Mouse (Mus musculus) left cerebral cortex, adult 18-20 months (tissue): Measurements from ENCODE around the gene Shb. TPM values are rescaled to one million over a fixed set of nuclear protein-coding genes. Genes with fewer than 3 reads are reported as not detected.

Experiments
- DNase-seq, 2 experiments: peaks; one replicate each; pipeline ENCODE4 v3.0.0; 2021 to 2022; ENCODE audit warnings: low spot score in 2 of 2, mixed read lengths in 1 of 2
- total RNA-seq, 2 experiments: library from RNA; stranded (reverse); gene quantifications; 2 replicates each; pipeline ENCODE4 v1.2.3; 2021

The Shb gene
- total RNA-seq, 2 experiments from 2014 or later = 8.3 to 12.9 TPM

GRCm38 (mm10) chr4:45426724-45427457 lies 105.4 kb downstream of the Shb start:
- no peak for DNase-seq

DNA sequence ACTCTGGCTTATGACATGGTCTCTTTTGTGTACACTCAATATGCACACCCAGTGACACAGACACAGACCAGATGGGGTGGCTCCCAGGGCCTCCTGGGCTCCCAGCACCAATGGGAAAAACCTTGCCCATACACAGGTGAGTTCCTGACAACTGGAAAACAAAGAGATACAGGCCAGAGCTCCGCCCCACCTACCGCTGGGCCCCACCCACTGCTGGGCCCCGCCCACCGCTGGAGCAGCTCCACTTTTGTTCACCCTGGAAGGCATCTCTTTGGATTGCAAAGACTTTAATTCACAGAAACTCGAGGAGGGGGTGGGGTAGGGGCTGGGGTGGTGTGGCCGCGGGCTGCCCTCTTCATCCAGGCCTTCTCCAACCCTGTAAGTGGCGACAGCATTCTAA lies 108.9 kb downstream of the Shb start:
- DNase-seq = no peak

DNA sequence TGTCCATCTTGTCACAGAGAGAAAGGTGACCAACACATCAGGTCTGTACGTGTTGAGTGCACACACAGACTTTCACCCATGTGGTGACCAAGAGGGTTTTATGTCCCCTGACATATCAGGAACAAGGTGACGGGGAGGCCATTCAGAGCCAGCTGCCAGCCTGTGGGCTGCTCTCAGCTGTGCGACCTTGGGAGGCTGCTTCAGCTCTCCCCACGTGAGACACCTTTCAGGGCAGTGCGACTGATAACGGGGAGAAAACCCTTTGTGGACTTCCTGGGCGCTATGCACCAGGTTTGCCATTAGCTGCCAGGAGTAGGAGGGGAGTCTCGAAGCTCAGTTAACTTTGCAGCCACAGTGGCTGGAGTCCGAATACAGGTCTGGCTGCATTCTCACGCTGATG lies 109.6 kb downstream of the Shb start:
- no peak for DNase-seq

GRCm38 (mm10) chr4:45421519-45422260 lies 110.6 kb downstream of the Shb start:
- no peak for DNase-seq

DNA sequence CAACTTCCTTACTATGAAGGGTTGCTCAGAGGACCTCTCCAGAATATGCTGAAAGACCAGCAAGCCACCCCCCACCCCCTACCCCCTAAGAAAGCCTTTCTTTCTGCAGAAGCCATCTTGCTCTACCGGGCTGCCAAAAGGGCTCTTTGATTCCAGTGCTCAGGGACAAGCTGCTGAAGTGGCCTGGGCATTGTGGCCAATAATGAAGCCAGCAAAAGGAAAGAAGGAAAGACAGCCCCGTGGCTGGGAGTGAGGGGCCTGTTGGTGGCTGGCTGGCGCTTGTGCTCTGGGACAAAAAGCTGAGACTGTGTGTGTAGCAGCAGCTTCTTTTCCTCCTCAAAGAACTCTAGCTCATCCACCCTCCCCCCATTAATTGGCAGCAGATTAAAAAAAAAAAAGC lies 111.5 kb downstream of the Shb start:
- no peak for DNase-seq

GRCm38 (mm10) chr4:45419051-45419450 lies 113.2 kb downstream of the Shb start:
- DNase-seq = no peak

DNA sequence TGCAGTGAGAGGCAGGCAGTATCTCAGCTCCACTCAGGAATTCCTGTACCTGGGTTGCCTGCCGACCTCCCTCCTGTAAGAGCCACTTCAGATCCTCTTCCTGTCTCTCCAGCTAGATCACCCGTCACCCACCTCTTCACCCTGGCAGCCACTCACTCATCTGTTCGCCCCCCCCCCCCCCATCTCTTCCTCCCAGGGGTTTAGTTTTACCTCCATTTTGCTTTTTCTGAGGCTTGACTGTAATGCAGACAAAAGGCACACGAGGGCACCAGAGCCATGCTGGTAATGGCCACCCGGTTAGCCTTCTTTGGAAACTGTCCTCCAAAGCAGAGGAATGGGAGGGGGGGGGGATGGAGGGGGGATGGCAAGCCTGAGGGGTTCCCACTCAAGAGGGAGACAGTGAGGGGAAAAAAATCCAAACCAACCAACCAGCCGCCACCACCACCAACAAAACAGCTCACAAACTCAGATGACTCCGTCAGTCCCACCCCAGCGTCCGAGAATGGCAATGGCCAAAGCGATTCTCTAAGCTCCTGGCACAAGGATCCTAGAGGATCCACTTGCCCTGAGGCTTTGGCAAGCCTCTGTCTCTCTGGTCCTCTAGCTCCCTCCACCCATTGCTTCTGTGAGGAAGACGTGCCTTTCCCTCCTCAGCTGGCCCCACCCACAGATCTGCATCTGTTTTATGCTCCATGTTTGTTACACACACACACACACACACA lies 113.9 kb downstream of the Shb start:
- DNase-seq = peak; percentile 53 to 62

DNA sequence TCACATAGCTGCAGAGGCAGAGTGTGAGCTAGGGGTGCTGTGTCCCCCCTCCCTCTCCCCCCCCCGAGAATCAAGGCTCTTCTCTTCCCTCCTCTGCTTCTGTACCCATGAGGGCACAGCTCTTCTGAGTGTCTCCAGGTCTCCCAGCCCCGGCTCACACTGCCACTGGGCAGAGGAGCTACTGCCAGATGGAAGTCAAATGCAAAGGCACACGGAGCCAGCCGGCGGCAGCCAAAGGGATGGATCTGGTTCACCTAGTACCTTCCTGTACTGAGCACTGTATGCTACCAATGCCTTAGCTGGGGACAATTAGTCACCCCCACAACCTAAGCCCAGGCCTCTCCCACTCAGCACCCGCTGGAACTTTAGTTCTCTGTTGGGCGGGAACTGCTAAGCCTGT lies 116.0 kb downstream of the Shb start:
- no peak for DNase-seq

GRCm38 (mm10) chr4:45413674-45414338 lies 118.5 kb downstream of the Shb start:
- no peak for DNase-seq

DNA sequence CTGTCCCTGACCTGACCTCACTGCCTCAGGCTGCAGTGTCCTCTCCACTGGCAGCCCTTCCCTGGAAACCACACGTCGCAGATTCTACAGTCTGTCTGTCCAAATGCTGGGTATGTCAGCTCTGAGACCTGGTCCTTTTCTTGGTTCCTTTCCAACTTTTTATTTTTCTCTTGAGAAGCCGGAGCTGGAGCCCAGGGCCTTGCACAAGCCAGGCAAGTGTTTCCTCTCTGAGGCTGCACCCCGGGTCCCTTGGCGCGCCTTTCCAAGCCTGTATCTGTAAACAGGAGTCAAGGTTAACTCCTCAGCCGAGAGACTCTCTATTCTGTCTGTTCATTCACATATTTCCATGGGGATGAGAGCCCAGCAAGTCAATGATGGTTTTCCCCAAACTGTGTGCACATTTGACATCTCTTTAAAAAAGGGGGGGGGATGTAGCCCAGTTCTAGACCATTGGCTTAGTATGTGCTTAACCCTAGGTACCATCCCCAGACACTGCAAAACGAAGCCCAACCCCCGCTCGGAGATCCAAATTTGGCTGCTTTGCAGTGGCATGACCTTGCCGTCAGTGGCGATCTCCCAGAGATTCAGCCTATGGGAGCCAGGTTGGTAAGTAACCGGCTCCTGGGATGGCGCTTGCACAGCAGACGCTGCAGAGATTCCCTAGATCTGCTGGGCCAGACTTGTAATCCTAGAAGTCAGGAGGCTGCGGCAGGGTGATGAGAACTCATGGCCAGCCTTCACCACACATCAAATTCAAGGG lies 119.7 kb downstream of the Shb start:
- no peak for DNase-seq

DNA sequence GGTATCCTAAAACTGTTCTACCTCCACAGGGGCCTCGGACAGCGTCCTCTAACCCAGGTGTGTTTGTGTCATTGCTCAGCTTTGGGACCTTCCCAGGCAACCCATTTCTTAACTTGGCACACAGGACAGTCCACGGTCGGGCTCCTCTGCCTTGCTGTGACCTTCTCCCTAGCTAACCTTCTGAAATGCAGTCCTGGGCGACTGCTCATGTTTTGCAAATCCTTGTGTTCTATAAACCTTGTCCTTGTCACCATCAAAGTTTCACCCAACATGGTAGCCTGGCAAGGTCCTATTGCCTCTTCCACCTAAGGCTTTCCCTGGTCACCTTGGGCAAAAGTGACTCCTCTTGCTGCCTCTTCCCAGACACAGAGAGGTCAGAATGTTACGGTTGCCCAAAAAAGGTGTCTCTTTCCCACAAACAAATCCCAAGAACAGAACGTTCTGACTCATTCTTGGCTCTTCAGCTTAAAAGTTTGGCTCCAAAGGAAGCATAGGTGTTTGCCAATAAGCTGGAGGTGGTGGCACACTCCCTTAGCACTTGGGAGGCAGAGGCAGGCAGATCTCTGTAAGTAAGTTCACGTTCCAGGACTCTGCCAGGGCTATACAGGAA lies 121.0 kb downstream of the Shb start:
- no peak for DNase-seq

GRCm38 (mm10) chr4:45409270-45409669 lies 123.0 kb downstream of the Shb start:
- peak; percentile 40 to 44 for DNase-seq

GRCm38 (mm10) chr4:45408427-45409132 lies 123.7 kb downstream of the Shb start, which contains the start of gene Slc25a51:
TSS of gene Slc25a51 (minus strand) at chr4:45408766.
- peak; percentile 69 to 81 for DNase-seq

GRCm38 (mm10) chr4:45407703-45408334 lies 124.5 kb downstream of the Shb start:
- no peak for DNase-seq

DNA sequence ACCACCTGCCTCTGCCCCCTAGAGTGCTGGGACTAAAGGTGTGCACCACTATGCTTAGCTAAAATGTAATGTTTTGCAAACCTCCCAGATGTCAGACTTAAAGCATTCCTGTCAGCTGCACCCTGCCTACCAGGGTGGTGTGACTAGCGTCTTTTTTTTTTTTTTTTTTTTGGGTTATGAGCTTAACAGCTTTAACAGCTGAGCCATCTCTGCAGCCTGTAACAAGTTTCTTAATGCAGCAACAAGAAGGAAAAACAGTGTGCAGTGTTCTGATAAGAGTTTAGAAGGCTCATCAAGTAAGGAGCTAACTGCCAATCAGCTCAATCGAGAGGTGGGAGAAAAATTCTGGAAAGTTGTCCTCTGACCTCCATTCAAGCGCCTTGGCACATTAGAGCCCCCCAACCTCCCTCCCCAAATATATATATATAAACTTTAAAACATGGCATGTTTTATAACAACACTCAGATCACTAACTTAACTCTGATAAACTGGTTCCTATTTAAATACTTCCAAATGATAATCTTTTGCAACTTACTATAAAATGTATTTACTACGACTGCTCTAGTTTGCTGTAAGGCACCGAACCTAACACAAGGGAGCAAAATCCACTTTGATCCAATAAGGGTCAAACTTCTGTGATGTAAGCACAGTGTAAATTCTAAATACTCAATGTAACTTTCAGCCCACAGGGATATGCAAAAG lies 125.1 kb downstream of the Shb start:
- DNase-seq = no peak

- DNase-seq = no peak
Measured at GRCm38 (mm10) chr4:45406397-45406796, 125.9 kb downstream of the Shb start.

DNA sequence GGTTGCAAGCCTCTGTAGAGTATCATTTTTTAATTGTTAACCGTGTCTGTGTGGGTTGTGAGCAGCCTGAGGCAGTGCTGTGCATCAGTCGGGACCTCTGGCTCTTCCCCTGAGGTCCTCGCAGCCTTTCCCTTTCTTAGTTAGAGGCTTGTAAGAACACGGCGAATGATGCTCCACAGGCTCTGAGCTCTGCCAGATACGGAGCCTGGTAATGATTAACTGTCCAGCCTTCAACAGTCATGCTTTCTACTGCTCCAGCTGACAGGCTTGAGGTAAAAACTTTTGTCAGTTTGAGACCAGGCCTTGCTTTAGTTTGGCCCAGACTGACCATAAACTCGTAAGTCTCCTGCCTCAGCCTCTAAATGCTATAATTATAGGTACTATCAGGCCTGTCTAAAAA lies 127.0 kb downstream of the Shb start:
- DNase-seq = no peak

DNA sequence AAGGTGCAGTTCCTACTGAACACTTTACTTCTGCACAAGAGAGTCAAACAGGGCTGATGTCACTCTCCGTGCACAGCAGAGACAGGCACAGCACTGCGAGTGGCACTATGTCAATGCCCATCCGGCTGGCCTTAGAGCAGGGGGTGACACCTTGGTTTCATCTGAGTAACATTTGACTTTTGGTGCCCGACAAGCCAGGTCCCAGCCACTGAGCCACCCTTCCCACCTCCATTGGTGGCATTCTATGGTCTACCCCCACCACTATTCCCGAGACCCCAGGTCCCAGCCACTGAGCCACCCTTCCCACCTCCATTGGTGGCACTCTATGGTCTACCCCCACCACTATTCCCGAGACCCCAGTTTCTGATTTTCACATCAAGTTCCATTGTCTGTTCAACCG lies 128.2 kb downstream of the Shb start:
- no peak for DNase-seq

- DNase-seq = no peak
Measured at GRCm38 (mm10) chr4:45403499-45403878, 128.8 kb downstream of the Shb start.
